Mouse (Mus musculus): ENCODE results near the gene Snx17. TPM values are rescaled to one million over a fixed set of nuclear protein-coding genes. Genes with fewer than 3 reads are reported as not detected.

The Snx17 gene
- total RNA-seq (2021): 10 to 100 TPM; 58.4 to 64.5 TPM
- long read RNA-seq, experiment 1, transcript Snx17-201 (15 exons, 2,018 nt): major isoform, 30 of 41 reads
- long read RNA-seq, experiment 1, partial matches to known transcripts: 3 of 41 reads
- long read RNA-seq, experiment 1, other reads (novel, unspliced or antisense): 8 of 41 reads
- long read RNA-seq, experiment 2, transcript Snx17-201 (15 exons, 2,018 nt): major isoform, 15 of 22 reads
- long read RNA-seq, experiment 2, partial matches to known transcripts: 2 of 22 reads
- long read RNA-seq, experiment 2, other reads (novel, unspliced or antisense): 5 of 22 reads

- DNase-seq: peak; percentile 100
Measured at GRCm38 (mm10) chr5:31192939-31193630, at the start of gene Snx17, which contains the start of gene Eif2b4. TSS of gene Snx17 (plus strand) at chr5:31193227. TSS of gene Eif2b4 (minus strand) at chr5:31193430.

GRCm38 (mm10) chr5:31149781-31150180 lies 43.2 kb upstream of the Snx17 start:
- peak; percentile 25 to 34 for DNase-seq

GRCm38 (mm10) chr5:31151746-31152145 lies 41.3 kb upstream of the Snx17 start:
- peak; percentile 56 to 61 for DNase-seq

GRCm38 (mm10) chr5:31153516-31154151 lies 39.4 kb upstream of the Snx17 start:
- peak in 1 of 2 experiments; percentile 63 for DNase-seq

- peak; percentile 89 to 91 for DNase-seq
Measured at GRCm38 (mm10) chr5:31154152-31154553, 38.9 kb upstream of the Snx17 start, which contains the start of gene Mpv17. TSS of gene Mpv17 (minus strand) at chr5:31154251.

- DNase-seq: no peak
Measured at GRCm38 (mm10) chr5:31162462-31162861, 30.6 kb upstream of the Snx17 start.

- no peak for DNase-seq
Measured at GRCm38 (mm10) chr5:31164878-31165277, 28.1 kb upstream of the Snx17 start.

GRCm38 (mm10) chr5:31168630-31169029 lies 24.4 kb upstream of the Snx17 start:
- no peak for DNase-seq

- DNase-seq: no peak
Measured at GRCm38 (mm10) chr5:31179301-31179765, 13.7 kb upstream of the Snx17 start.

GRCm38 (mm10) chr5:31179766-31180630 lies 13.0 kb upstream of the Snx17 start, which contains the start of the genes Gm29609 and Gtf3c2:
TSS of gene Gm29609 (minus strand) at chr5:31179911.
TSS of gene Gtf3c2 (minus strand) at chr5:31180144.
- peak; percentile 96 to 98 for DNase-seq

GRCm38 (mm10) chr5:31181183-31181770 lies 11.8 kb upstream of the Snx17 start:
- DNase-seq: no peak

- DNase-seq: no peak
Measured at GRCm38 (mm10) chr5:31183678-31184077, 9.3 kb upstream of the Snx17 start.

- DNase-seq: no peak
Measured at GRCm38 (mm10) chr5:31188223-31188840, 4.7 kb upstream of the Snx17 start.

GRCm38 (mm10) chr5:31190201-31190600 lies 2.8 kb upstream of the Snx17 start:
- DNase-seq: no peak

- DNase-seq: no peak
Measured at GRCm38 (mm10) chr5:31192045-31192938, 735 bp upstream of the Snx17 start.

GRCm38 (mm10) chr5:31193631-31194281 lies 729 bp downstream of the Snx17 start:
- no peak for DNase-seq

- DNase-seq: no peak
Measured at GRCm38 (mm10) chr5:31194486-31195485, 1.8 kb downstream of the Snx17 start.

- no peak for DNase-seq
Measured at GRCm38 (mm10) chr5:31195671-31196070, 2.6 kb downstream of the Snx17 start.
